Mouse (Mus musculus) forebrain, embryonic 14.5 days (tissue): ENCODE data around the gene Ddx11. TPM values are rescaled to one million over a fixed set of nuclear protein-coding genes. Genes with fewer than 3 reads are reported as not detected.

Source experiments
- polyA plus RNA-seq: library from polyadenylated mRNA; unstranded; fragments of >200 nt; fragmentation: Nextera tagmentation; extraction: Ambion mirVana; gene quantifications from 2 replicates; pipeline ENCODE4 v1.2.1, GENCODE M21; 2014

Gene Ddx11
- polyA plus RNA-seq, 1 experiment from 2014 or later: 4.3 TPM

Other genes with a start within 250 kb of the Ddx11 start
- gene Ralbp1, start 237.7 kb upstream of the Ddx11 start, polyA plus RNA-seq: 42.9 and 50.2 TPM in 2 replicates
- 81.4 and 83.1 TPM in 2 replicates for gene Twsg1, start 172.3 kb upstream of the Ddx11 start, polyA plus RNA-seq
- gene Ankrd12, start 46.4 kb upstream of the Ddx11 start, polyA plus RNA-seq: 83.0 and 111 TPM in 2 replicates
- gene Ndufv2, start 22.0 kb upstream of the Ddx11 start, polyA plus RNA-seq: 378 and 456 TPM in 2 replicates
- 35.6 and 42.7 TPM in 2 replicates for gene Washc1, start 12.0 kb upstream of the Ddx11 start, polyA plus RNA-seq